Mouse (Mus musculus): ENCODE measurements around the gene Slc52a3. TPM values are rescaled to one million over a fixed set of nuclear protein-coding genes. Genes with fewer than 3 reads are reported as not detected.

Gene Slc52a3
- polyA plus RNA-seq (2015; fragmentation: Nextera tagmentation; extraction: Ambion mirVana): 1.4 and 2.2 TPM in 2 replicates

DNA sequence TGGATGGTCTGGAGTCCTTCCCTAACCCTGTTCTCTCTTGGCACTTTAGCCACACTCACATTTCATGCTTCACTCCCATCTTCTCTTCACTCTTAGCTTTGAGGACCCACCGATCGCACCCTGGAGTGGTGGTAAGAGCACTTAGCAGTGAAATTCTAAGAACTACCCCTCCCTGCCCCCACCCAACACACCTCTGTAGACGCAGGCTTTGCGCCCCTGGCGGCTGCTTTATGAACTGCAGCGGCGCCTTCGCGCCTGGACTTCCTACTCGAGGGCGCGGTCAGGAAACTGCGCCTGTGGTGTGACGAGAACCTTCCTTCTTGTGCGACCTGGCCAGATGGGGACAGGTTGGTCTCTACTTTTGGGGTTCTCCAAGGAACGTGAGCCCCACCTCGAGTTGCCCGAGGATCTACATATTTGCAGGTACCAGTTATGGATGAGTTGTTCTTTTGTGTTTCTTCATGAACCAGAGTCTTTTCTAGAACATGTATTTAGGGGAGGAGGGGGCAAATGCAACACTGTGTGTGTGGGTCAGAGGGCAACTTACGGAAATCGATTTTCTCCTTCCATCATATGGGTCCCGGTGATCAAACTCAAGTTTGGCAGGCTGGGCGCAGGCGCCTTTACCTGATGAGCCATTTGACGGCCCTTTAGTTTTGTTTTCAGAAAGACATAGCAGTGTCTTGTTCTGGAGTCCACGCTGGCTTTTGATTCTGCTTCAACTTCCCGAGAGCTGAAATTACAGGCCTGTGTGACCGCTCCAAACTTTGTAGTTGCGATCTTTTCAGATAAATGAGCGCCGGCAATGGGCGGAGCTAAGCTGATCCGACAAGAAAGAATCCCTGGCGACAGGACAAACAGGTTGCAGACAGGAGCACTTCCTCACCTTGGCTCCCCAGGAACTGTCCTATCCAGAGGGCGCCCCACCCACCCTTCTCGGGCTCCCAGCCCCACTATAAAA lies at the start of gene Slc52a3:
TSS of gene Slc52a3 (plus strand) at position 283 of the 961 bp plus-strand sequence.
- H3K36me3 ChIP-seq: no peaks in the 10 kb centered on the region
- no peak within 1 kb of the TSS for H3K9ac ChIP-seq
- ATAC-seq (ENCODE audit: insufficient number of reproducible peaks, insufficient read depth, low FRiP score, low TSS enrichment, low read depth): no peak
- H3K27ac ChIP-seq: no peak within 1 kb of the TSS
- H3K9me3 ChIP-seq: no peaks in the 10 kb centered on the region
- H3K27me3 ChIP-seq: peaks cover 84% of the 10 kb centered on the region
- 7% methylated on average over 35 of the region's 35 CpGs for WGBS
- H3K4me2 ChIP-seq: peak within 1 kb of the TSS; percentile 42
- peak within 1 kb of the TSS; percentile 22 for H3K4me3 ChIP-seq
- peaks cover 16% of the 10 kb centered on the region; the same call in 1 of the 2 replicates for H3K4me1 ChIP-seq

DNA sequence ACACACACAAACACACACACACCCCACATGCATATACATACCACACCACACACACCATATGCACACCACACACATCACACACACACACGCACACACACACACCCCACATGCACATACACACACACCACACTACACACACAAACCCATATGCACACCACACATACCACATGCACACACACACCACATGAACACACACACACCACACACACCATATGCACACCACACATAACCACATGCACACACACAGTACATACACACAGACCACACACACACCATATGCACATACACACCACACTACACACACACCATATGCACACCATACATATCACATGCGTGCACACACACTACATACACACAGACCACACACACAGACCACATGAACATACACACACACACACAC lies 48.7 kb upstream of the Slc52a3 start:
- Histone ChIP-seq H3K36me3 (no peaks in the 10 kb centered on the region), H3K9ac (no peak overlapping the region), H3K4me2 (no peak overlapping the region), H3K9me3 (no peaks in the 10 kb centered on the region), H3K27me3 (peaks cover 4% of the 10 kb centered on the region; the same call in 1 of the 2 replicates), H3K4me1 (no peaks in the 10 kb centered on the region), H3K4me3 (no peak overlapping the region), H3K27ac (no peak overlapping the region)
- ATAC-seq (ENCODE audit: insufficient number of reproducible peaks, insufficient read depth, low FRiP score, low TSS enrichment, low read depth): no peak
- 91% methylated on average over 2 of the region's 2 CpGs for WGBS

DNA sequence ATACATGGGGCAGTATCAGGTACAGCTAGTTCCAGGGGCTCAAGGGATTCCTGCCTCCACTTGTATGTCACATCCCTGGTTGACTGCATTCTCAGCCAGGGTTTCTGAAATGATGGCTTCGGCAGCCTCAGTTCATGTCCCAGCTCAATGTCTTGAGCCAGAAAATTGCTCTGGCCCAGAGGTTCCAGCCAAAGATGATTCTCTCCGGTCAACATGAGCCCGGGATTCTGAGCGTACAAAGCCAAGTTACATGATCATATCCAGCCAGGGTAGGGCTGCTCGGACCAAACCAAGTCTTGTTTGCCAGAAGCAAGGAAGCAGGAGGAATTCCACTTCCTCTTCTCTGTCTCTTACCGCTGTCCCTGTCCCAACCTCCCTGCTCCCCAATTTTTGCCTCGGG lies 48.0 kb upstream of the Slc52a3 start:
- Histone ChIP-seq H3K36me3 (no peaks in the 10 kb centered on the region), H3K9me3 (no peaks in the 10 kb centered on the region), H3K4me2 (no peak overlapping the region), H3K9ac (no peak overlapping the region), H3K27ac (no peak overlapping the region), H3K27me3 (peaks cover 4% of the 10 kb centered on the region; the same call in 1 of the 2 replicates), H3K4me1 (no peaks in the 10 kb centered on the region), H3K4me3 (no peak overlapping the region)
- ATAC-seq (ENCODE audit: insufficient number of reproducible peaks, insufficient read depth, low FRiP score, low TSS enrichment, low read depth): no peak
- WGBS: 77% methylated on average over 7 of the region's 7 CpGs

DNA sequence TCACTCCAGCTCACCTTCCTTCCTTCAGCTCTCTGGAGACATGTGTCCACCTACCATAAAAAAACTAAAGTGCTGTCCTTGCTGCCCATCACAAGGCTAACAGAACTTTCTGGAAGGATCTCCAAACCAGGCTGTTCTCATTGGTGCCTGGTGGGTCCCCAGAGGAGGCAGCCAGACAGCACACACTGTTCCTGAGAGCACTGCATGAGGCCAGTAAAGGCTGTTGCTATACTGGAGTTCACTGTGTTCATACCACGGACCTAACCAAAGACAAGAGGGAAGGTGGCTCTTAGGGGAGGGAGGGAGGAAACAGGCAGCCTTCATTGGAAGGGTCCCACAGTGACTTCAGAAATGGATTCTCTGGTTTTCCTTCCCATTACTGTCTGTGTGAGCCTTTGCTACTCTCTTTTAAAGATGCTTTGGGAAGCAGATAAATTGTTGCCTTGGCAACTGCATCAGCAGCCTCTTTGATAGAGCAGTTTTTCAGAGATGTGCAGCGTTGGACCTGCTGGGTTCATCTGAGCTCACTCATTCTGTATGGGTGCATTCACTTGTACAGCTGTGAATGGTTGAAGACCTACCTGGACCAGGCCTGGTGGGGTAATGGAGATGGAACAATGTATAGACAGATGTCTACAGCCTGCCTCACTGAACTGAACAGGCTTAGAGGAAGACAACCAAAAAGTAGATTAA lies 47.1 kb upstream of the Slc52a3 start:
- ATAC-seq (ENCODE audit: insufficient number of reproducible peaks, insufficient read depth, low FRiP score, low TSS enrichment, low read depth): no peak
- no peaks in the 10 kb centered on the region for H3K9me3 ChIP-seq
- H3K27ac ChIP-seq: no peak overlapping the region
- no peak overlapping the region for H3K4me2 ChIP-seq
- H3K27me3 ChIP-seq: peaks cover 4% of the 10 kb centered on the region; the same call in 1 of the 2 replicates
- no peaks in the 10 kb centered on the region for H3K36me3 ChIP-seq
- no peak overlapping the region for H3K9ac ChIP-seq
- no peaks in the 10 kb centered on the region for H3K4me1 ChIP-seq
- WGBS: 74% methylated on average over 2 of the region's 2 CpGs
- no peak overlapping the region for H3K4me3 ChIP-seq

DNA sequence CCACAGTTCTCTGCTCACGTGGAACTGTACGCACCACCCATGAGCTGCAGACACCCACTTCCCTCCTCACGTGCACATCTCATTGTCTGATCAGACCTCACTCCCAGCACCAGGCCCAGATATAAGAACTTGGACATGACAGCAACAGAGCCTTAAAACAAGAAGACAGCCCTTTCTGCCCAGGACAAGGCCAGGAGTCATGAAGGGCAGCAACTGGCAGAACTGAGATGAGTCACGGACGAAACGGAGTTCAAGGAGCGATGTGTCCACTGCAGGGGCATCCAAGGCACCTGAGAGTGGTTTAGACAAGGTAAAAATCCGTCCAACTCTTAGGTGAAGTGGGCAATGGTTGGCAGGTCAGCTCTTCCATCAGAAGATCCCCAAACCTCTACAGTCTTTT lies 42.6 kb upstream of the Slc52a3 start:
- no peaks in the 10 kb centered on the region for H3K36me3 ChIP-seq
- no peak overlapping the region for H3K4me2 ChIP-seq
- no peak overlapping the region for H3K4me3 ChIP-seq
- 85% methylated on average over 8 of the region's 8 CpGs for whole genome bisulfite sequencing
- H3K9me3 ChIP-seq: no peaks in the 10 kb centered on the region
- H3K27me3 ChIP-seq: no peaks in the 10 kb centered on the region
- H3K9ac ChIP-seq: no peak overlapping the region
- no peak overlapping the region for H3K27ac ChIP-seq
- no peaks in the 10 kb centered on the region for H3K4me1 ChIP-seq
- ATAC-seq (ENCODE audit: insufficient number of reproducible peaks, insufficient read depth, low FRiP score, low TSS enrichment, low read depth): no peak

DNA sequence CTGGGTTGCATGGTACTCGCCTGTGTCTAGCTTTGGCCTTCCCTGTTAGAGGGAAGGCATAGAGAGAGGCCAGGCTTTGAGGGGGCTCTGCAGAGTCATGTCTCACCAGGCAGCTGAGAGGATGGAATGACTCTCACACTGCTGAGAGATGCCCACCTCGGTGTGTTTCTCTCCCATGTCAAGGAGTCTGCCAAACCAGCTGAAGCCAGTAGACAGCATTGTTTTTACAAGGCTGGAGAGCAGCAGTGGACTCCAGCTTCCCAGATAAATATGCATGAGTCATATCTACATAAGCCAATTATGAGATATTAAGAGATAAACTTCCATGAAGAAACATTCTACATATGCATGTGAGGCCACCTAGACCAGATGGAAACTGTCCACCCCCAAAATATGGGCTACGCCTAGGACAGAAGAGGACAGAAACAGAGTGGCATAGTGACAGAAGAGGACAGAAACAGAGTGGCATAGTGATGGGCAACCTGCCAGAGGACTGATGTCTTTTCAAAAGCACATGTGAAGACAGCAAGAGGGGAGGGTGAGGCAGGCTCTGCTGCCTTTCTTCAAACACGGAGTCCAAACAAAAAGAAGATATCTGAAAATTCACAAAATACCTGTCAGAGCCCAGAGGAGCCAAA lies 39.7 kb upstream of the Slc52a3 start:
- ATAC-seq (ENCODE audit: insufficient number of reproducible peaks, insufficient read depth, low FRiP score, low TSS enrichment, low read depth): no peak
- Histone ChIP-seq H3K4me2 (no peak overlapping the region), H3K4me1 (peaks cover 5% of the 10 kb centered on the region), H3K9me3 (no peaks in the 10 kb centered on the region), H3K27ac (no peak overlapping the region), H3K36me3 (no peaks in the 10 kb centered on the region), H3K9ac (no peak overlapping the region), H3K4me3 (no peak overlapping the region), H3K27me3 (no peaks in the 10 kb centered on the region)
- 75% methylated on average over 4 of the region's 4 CpGs for WGBS

DNA sequence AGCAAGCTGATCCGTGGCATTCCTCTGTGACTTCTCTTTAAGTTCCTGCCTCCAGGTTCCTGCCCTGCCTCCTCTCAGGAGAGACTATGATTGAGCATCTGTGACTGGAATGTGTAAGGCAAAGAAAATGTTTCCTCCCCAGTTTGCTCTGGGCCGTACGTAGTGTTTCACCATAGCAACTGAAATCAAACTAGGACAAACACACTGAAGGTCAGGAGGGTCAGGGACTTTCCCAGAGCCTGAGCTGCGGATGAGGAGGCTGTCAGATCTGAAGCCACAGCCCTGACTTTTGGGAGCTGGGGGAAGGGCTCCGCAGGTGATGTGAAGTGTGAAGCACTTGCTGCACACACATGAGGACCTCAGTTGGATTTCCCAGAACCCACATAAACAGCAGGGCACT lies 37.0 kb upstream of the Slc52a3 start:
- ATAC-seq (ENCODE audit: insufficient number of reproducible peaks, insufficient read depth, low FRiP score, low TSS enrichment, low read depth): no peak
- no peak overlapping the region for H3K4me3 ChIP-seq
- WGBS: 29% methylated on average over 5 of the region's 5 CpGs

DNA sequence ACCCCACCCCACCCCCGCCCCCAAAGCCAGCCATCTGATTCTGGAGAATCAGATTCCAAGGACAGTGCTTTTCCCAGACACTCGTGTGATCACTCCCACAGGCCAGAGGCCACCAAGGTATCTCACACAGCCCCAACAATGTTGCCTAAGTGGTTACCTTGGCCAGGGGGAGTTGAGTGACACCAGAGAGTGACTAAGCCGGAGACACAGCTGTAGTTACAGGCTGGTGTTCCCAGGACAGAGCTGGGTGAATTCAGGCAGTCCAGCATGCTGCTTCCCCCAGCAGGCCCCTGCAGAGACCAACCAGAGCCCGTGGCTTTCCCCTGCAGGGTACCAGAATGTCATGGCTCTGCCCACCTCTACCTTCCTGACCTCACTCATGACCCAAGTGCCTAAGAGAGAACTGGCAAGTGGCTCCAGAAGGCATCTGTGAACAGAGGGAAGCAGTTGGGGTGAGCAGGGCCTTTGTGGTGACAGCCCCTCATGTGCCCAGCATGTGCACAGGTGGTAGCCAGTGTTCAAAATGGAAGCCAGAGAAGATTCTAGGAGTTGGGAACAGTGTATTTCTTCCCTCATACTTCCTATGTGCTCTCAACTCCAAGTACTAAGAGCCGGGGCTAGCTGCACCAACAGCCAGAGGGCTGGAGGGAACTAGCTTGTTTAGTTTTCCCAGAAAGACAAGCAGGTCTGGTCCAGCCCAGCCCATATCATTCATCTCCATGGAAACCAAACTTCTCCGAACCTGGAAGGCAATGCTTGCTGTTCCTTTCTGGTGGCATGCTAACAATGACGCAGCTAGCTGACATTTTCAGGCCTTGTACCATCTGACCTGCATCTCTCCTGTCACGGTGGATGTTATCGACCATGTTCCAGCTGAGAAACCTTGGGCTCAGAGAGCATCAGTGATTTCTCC lies 34.8 kb upstream of the Slc52a3 start:
- H3K4me2 ChIP-seq: no peak overlapping the region
- no peaks in the 10 kb centered on the region for H3K9me3 ChIP-seq
- H3K9ac ChIP-seq: no peak overlapping the region
- WGBS: 40% methylated on average over 9 of the region's 9 CpGs
- no peaks in the 10 kb centered on the region for H3K27me3 ChIP-seq
- no peak overlapping the region for H3K4me3 ChIP-seq
- no peaks in the 10 kb centered on the region for H3K36me3 ChIP-seq
- H3K4me1 ChIP-seq: peaks cover 34% of the 10 kb centered on the region
- peak overlapping the region; percentile 64; the same call in 1 of the 2 replicates for H3K27ac ChIP-seq
- no peak for ATAC-seq (ENCODE audit: insufficient number of reproducible peaks, insufficient read depth, low FRiP score, low TSS enrichment, low read depth)

More for the DNA sequence above, 37.0 kb upstream of the Slc52a3 start:
- Histone ChIP-seq H3K36me3 (no peaks in the 10 kb centered on the region), H3K27ac (no peak overlapping the region), H3K27me3 (no peaks in the 10 kb centered on the region), H3K9ac (no peak overlapping the region), H3K4me1 (peaks cover 30% of the 10 kb centered on the region), H3K4me2 (no peak overlapping the region), H3K9me3 (no peaks in the 10 kb centered on the region)

DNA sequence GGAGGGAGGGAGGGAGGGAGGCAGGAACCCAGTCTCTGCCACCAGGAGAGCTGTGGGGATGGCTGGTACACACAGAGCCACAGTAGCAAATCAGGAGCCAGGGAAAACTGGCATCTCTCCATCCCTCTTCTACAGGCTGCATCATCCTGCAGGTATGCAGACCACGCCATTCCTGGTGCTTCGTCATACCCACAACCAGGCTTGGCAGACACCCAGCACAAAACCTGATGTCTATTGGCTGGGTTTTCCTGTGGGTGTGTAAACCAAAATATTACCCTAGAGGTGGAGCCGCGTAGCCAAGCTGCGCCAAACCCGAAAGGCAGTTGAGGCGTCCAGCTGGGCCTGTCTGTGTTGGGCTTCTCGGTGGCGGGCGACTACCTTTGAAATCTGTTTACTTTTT lies 33.8 kb upstream of the Slc52a3 start:
- WGBS: 36% methylated on average over 10 of the region's 10 CpGs
- H3K27me3 ChIP-seq: no peaks in the 10 kb centered on the region
- H3K4me2 ChIP-seq: peak overlapping the region; percentile 11; the same call in 1 of the 2 replicates
- H3K4me3 ChIP-seq: no peak overlapping the region
- no peak overlapping the region for H3K9ac ChIP-seq
- peak overlapping the region; percentile 60 for H3K27ac ChIP-seq
- H3K9me3 ChIP-seq: no peaks in the 10 kb centered on the region
- no peaks in the 10 kb centered on the region for H3K36me3 ChIP-seq
- peak; percentile 77 for ATAC-seq (ENCODE audit: insufficient number of reproducible peaks, insufficient read depth, low FRiP score, low TSS enrichment, low read depth)
- peaks cover 38% of the 10 kb centered on the region for H3K4me1 ChIP-seq

DNA sequence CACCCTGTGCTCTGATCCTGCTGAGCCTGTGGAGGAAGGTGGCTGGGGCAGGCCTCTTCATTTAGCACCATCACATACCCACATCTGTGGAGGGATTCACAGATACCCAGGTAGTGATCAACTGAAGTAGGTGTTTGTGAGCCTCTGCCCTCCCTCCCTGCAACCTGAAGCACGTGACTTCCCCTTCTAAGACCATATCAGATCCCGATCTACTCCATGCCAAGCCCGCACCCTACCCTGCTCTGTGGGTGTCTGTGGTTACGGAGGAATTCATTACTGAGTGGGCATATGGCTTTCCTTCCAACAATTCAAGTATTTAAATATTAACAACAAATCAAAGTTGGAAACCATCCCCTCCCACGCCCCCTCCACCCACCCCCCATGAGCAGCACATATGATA lies 33.0 kb upstream of the Slc52a3 start:
- Histone ChIP-seq H3K36me3 (0 out of 2 replicates have a peak, but pooled peaks cover 5% of the 10 kb centered on the region), H3K4me2 (no peak overlapping the region), H3K27me3 (no peaks in the 10 kb centered on the region), H3K4me3 (no peak overlapping the region), H3K9ac (no peak overlapping the region), H3K4me1 (peaks cover 43% of the 10 kb centered on the region), H3K9me3 (no peaks in the 10 kb centered on the region), H3K27ac (peak overlapping the region; percentile 60; the same call in 1 of the 2 replicates)
- 76% methylated on average over 5 of the region's 5 CpGs for WGBS
- ATAC-seq (ENCODE audit: insufficient number of reproducible peaks, insufficient read depth, low FRiP score, low TSS enrichment, low read depth): no peak
